Mouse (Mus musculus) B cell, adult 2 months (primary cell): ENCODE results near the gene Cldn7.
"Not testable (repeated sequence)": the region's sequence is repeated elsewhere in the genome, so short reads cannot be mapped to it uniquely, and the experiment has no call there.

Experiments used
- DNase-seq, 2 experiments: peaks; one replicate each; pipeline ENCODE4 v3.0.0; 2022

Cldn7 gene

GRCm38 (mm10) chr11:69964650-69965270 is at the start of gene Cldn7:
Gene Cldn7, plus strand, starts transcription at chr11:69964779.
- no peak for DNase-seq

GRCm38 (mm10) chr11:69914917-69915430 is 49.6 kb upstream of the Cldn7 start:
- DNase-seq: no peak

GRCm38 (mm10) chr11:69915667-69916627 is 48.6 kb upstream of the Cldn7 start:
- no peak for DNase-seq

GRCm38 (mm10) chr11:69916652-69917378 is 47.8 kb upstream of the Cldn7 start:
- DNase-seq: not testable (repeated sequence)

- DNase-seq: no peak
These were observed 47.1 kb upstream of the Cldn7 start for GRCm38 (mm10) chr11:69917379-69917948.

GRCm38 (mm10) chr11:69918118-69918517 is 46.5 kb upstream of the Cldn7 start:
- no peak for DNase-seq

GRCm38 (mm10) chr11:69919053-69919452 is 45.5 kb upstream of the Cldn7 start:
- DNase-seq: no peak

GRCm38 (mm10) chr11:69919661-69920265 is 44.8 kb upstream of the Cldn7 start:
- peak; percentile 92 to 94 for DNase-seq

GRCm38 (mm10) chr11:69920266-69921031 is 44.1 kb upstream of the Cldn7 start:
- peak in 1 of 2 experiments; percentile 50 for DNase-seq

GRCm38 (mm10) chr11:69921114-69922011 is 43.2 kb upstream of the Cldn7 start, which contains the start of gene Eif5a:
Gene Eif5a, minus strand, starts transcription at chr11:69921958.
- peak; percentile 100 for DNase-seq

GRCm38 (mm10) chr11:69922012-69922756 is 42.4 kb upstream of the Cldn7 start:
- no peak for DNase-seq

GRCm38 (mm10) chr11:69922796-69923195 is 41.8 kb upstream of the Cldn7 start:
- DNase-seq: no peak

GRCm38 (mm10) chr11:69927501-69927900 is 37.1 kb upstream of the Cldn7 start:
- no peak for DNase-seq

- no peak for DNase-seq
These were observed 34.9 kb upstream of the Cldn7 start for GRCm38 (mm10) chr11:69929712-69930111.

GRCm38 (mm10) chr11:69930176-69930575 is 34.4 kb upstream of the Cldn7 start:
- not testable (repeated sequence) for DNase-seq

GRCm38 (mm10) chr11:69930967-69931537 is 33.5 kb upstream of the Cldn7 start:
- peak; percentile 45 to 58 for DNase-seq

- DNase-seq: no peak
These were observed 32.8 kb upstream of the Cldn7 start for GRCm38 (mm10) chr11:69931769-69932168.

- DNase-seq: peak; percentile 33 to 35
These were observed 32.3 kb upstream of the Cldn7 start for GRCm38 (mm10) chr11:69932254-69932653.

GRCm38 (mm10) chr11:69933066-69933465 is 31.5 kb upstream of the Cldn7 start:
- DNase-seq: no peak
